16 mouse cellular contexts compared by ENCODE assay signal in genomic region chr1:107978411-107978810, GRCm38 (mm10).
A peak's percentile ranks its signal among the peaks of the same experiment; 100 is the strongest.
DNase-seq lines count a peak whose midpoint lies in the region; ATAC-seq and TF ChIP-seq lines count a peak whose summit lies in the region.
"Had no signal": no experiment of that assay in that cellular context is flagged by ENCODE, and none has a peak within 500 bp of the region (broad histone marks: within the 10 kb centered on the region; RNA-seq: fewer than 3 reads in every experiment).

No protein-coding gene starts in this region.

- H3K4me3 ChIP-seq in hindbrain, embryonic 11.5 days (ENCODE audit: low read depth, low read length): no peak overlapping the region
- H3K4me3 ChIP-seq in hindbrain, embryonic 16.5 days (ENCODE audit: low read length): no peak overlapping the region
- no peak overlapping the region for H3K4me3 ChIP-seq in ES-E14 (ENCODE audit: insufficient read depth in 1 of 2, low read depth in 1 of 2, low read length in 2 of 2, poor library complexity in 1 of 2, severe bottlenecking in 1 of 2)
- no peak overlapping the region for H3K4me3 ChIP-seq in midbrain, embryonic 11.5 days (ENCODE audit: low read depth, low read length)
- H3K4me3 ChIP-seq: limb, embryonic 13.5 days; liver, embryonic 13.5 days; neural tube, embryonic 13.5 days had no signal

- H3K4me1 ChIP-seq in hindbrain, embryonic 11.5 days (replicated peaks; ENCODE audit: control insufficient read depth, insufficient read depth, low read length): no peaks in the 10 kb centered on the region
- H3K4me1 ChIP-seq in hindbrain, embryonic 16.5 days (ENCODE audit: control insufficient read depth, insufficient read depth, low read depth, low read length): no peaks in the 10 kb centered on the region
- H3K4me1 ChIP-seq in ES-E14 (ENCODE audit: control insufficient read depth in 2 of 2, insufficient read depth in 2 of 2, low read length in 2 of 2, poor library complexity in 1 of 2): peaks cover 0 to 4% of the 10 kb centered on the region in 2 experiments; a peak in 2 of 4 replicates
- peaks cover 5% of the 10 kb centered on the region; the same call in 1 of the 2 replicates for H3K4me1 ChIP-seq in midbrain, embryonic 11.5 days (ENCODE audit: control insufficient read depth, insufficient read depth, low read length)
- H3K4me1 ChIP-seq: limb, embryonic 13.5 days; liver, embryonic 13.5 days; neural tube, embryonic 13.5 days had no signal

- 18% methylated on average over 5 of the region's 5 CpGs for WGBS in hindbrain, embryonic 11.5 days
- 18% methylated on average over 5 of the region's 5 CpGs for WGBS in hindbrain, embryonic 16.5 days
- WGBS in midbrain, embryonic 11.5 days: 4% methylated on average over 5 of the region's 5 CpGs

- H3K36me3 ChIP-seq in hindbrain, embryonic 11.5 days (ENCODE audit: control insufficient read depth, insufficient read depth, low read length): no peaks in the 10 kb centered on the region
- H3K36me3 ChIP-seq in hindbrain, embryonic 16.5 days (ENCODE audit: control insufficient read depth, insufficient read depth, low read length): no peaks in the 10 kb centered on the region
- H3K36me3 ChIP-seq in ES-E14 (ENCODE audit: control insufficient read depth, insufficient read depth, low read length, poor library complexity, severe bottlenecking): no peaks in the 10 kb centered on the region
- H3K36me3 ChIP-seq in midbrain, embryonic 11.5 days (ENCODE audit: control insufficient read depth, insufficient read depth, low read length): no peaks in the 10 kb centered on the region
- H3K36me3 ChIP-seq: limb, embryonic 13.5 days; liver, embryonic 13.5 days; neural tube, embryonic 13.5 days had no signal

- no peak overlapping the region for H3K27ac ChIP-seq in hindbrain, embryonic 11.5 days (ENCODE audit: low read depth, low read length)
- H3K27ac ChIP-seq in hindbrain, embryonic 16.5 days (ENCODE audit: low read depth, low read length): no peak overlapping the region
- H3K27ac ChIP-seq in ES-E14 (ENCODE audit: insufficient read depth, low read depth, low read length, poor library complexity, severe bottlenecking): no peak overlapping the region
- no peak overlapping the region for H3K27ac ChIP-seq in midbrain, embryonic 11.5 days (ENCODE audit: low read depth, low read length)
- H3K27ac ChIP-seq: limb, embryonic 13.5 days; liver, embryonic 13.5 days; neural tube, embryonic 13.5 days had no signal

- peak; percentile 78 for ATAC-seq in hindbrain, embryonic 11.5 days (ENCODE audit: low FRiP score)
- no peak for ATAC-seq in hindbrain, embryonic 16.5 days
- peak; percentile 89 for ATAC-seq in midbrain, embryonic 11.5 days (ENCODE audit: low FRiP score)
- ATAC-seq: intestine, embryonic 16.5 days had no signal

- H3K9me3 ChIP-seq in hindbrain, embryonic 11.5 days (ENCODE audit: control insufficient read depth, low read length): no peaks in the 10 kb centered on the region
- no peaks in the 10 kb centered on the region for H3K9me3 ChIP-seq in hindbrain, embryonic 16.5 days (ENCODE audit: control insufficient read depth, low read length)
- no peaks in the 10 kb centered on the region for H3K9me3 ChIP-seq in ES-E14 (ENCODE audit: control insufficient read depth, insufficient read depth, low read depth, low read length)
- no peaks in the 10 kb centered on the region for H3K9me3 ChIP-seq in midbrain, embryonic 11.5 days (ENCODE audit: control insufficient read depth, low read length)
- H3K9me3 ChIP-seq: limb, embryonic 13.5 days; liver, embryonic 13.5 days; neural tube, embryonic 13.5 days had no signal

- H3K27me3 ChIP-seq in hindbrain, embryonic 11.5 days (ENCODE audit: control insufficient read depth, insufficient read depth, low read length): no peaks in the 10 kb centered on the region
- H3K27me3 ChIP-seq in hindbrain, embryonic 16.5 days (replicated peaks; ENCODE audit: control insufficient read depth, insufficient read depth, low read length): no peaks in the 10 kb centered on the region
- H3K27me3 ChIP-seq in midbrain, embryonic 11.5 days (ENCODE audit: control insufficient read depth, insufficient read depth, low read length): peaks cover 3% of the 10 kb centered on the region; the same call in 1 of the 2 replicates
- H3K27me3 ChIP-seq: limb, embryonic 13.5 days; liver, embryonic 13.5 days; neural tube, embryonic 13.5 days had no signal

- no peak overlapping the region for H3K9ac ChIP-seq in hindbrain, embryonic 11.5 days (ENCODE audit: low read depth, low read length)
- H3K9ac ChIP-seq in hindbrain, embryonic 16.5 days (ENCODE audit: low read depth, low read length): no peak overlapping the region
- no peak overlapping the region for H3K9ac ChIP-seq in ES-E14 (ENCODE audit: insufficient read depth, low read depth, low read length, poor library complexity, severe bottlenecking)
- no peak overlapping the region for H3K9ac ChIP-seq in midbrain, embryonic 11.5 days (ENCODE audit: low read length)
- H3K9ac ChIP-seq: limb, embryonic 13.5 days; liver, embryonic 13.5 days; lung, embryonic 14.5 days; neural tube, embryonic 13.5 days had no signal

- H3K4me2 ChIP-seq in hindbrain, embryonic 11.5 days (replicated peaks; ENCODE audit: low read depth, low read length): no peak overlapping the region
- no peak overlapping the region for H3K4me2 ChIP-seq in hindbrain, embryonic 16.5 days (ENCODE audit: low read length)
- H3K4me2 ChIP-seq in midbrain, embryonic 11.5 days: no peak overlapping the region
- H3K4me2 ChIP-seq: limb, embryonic 13.5 days; liver, embryonic 13.5 days; lung, embryonic 14.5 days; neural tube, embryonic 13.5 days had no signal

- peak; percentile 10 for DNase-seq in hindbrain, embryonic 11.5 days (ENCODE audit: low spot score)
- DNase-seq in ES-E14 (ENCODE audit: low read depth, low spot score) (peak; percentile 35), ZHBTc4 (ENCODE audit: low read depth, low spot score) (peak; percentile 55)
- peak; percentile 90 for DNase-seq in midbrain, embryonic 11.5 days (ENCODE audit: low spot score, missing footprints)
- DNase-seq in cerebellum, postnatal 14 days: no peak
- no peak for DNase-seq in lung, postnatal 25 days (ENCODE audit: low spot score)
- no peak for DNase-seq in cerebellum, postnatal 36 days
- DNase-seq: cerebellum, adult 2 months; liver, embryonic 13.5 days; right cerebral cortex, postnatal 14 days; thymus, adult 18-20 months had no signal

- in situ Hi-C loops in ES-E14 (cut with MboI; ENCODE audit: low sequenced_read_pairs in 2 of 2, unreplicated experiment in 2 of 2): no loop called here

TF ChIP-seq in ES-E14, 5 proteins besides CTCF, POLR2A, EP300 and RAD21:
- TF ChIP-seq HCFC1 (IDR thresholded peaks at IDR 0.05; ENCODE audit: borderline replicate concordance, insufficient read depth, low read length) (no peak), ZNF384 (IDR thresholded peaks at IDR 0.05; ENCODE audit: low read depth, low read length) (no peak), MAFK (IDR thresholded peaks at IDR 0.05; ENCODE audit: insufficient read depth, low read depth, low read length) (no peak), ZC3H11A (IDR thresholded peaks at IDR 0.05; ENCODE audit: borderline replicate concordance, low read depth, low read length) (no peak), CHD2 (IDR thresholded peaks at IDR 0.05; ENCODE audit: low read depth, low read length) (no peak)
TF ChIP-seq in ES-E14: peak in this region for 0.

Comparison
In these comparisons a context has a peak if more than half of its experiments do, and no peak if none do; other contexts are left out.
1. DNase-seq: peak in hindbrain, embryonic 11.5 days (single experiment), ES-E14 (single experiment), ZHBTc4 (single experiment) and midbrain, embryonic 11.5 days (single experiment); none in cerebellum, postnatal 14 days (0 of 2), lung, postnatal 25 days (single experiment) and cerebellum, postnatal 36 days (0 of 2).